Mouse (Mus musculus): ENCODE measurements around the gene Dctd. TPM values are rescaled to one million over a fixed set of nuclear protein-coding genes. Genes with fewer than 3 reads are reported as not detected.

Dctd gene
- polyA plus RNA-seq, 1 experiment from 2014 or later, result 16.0 TPM

DNA sequence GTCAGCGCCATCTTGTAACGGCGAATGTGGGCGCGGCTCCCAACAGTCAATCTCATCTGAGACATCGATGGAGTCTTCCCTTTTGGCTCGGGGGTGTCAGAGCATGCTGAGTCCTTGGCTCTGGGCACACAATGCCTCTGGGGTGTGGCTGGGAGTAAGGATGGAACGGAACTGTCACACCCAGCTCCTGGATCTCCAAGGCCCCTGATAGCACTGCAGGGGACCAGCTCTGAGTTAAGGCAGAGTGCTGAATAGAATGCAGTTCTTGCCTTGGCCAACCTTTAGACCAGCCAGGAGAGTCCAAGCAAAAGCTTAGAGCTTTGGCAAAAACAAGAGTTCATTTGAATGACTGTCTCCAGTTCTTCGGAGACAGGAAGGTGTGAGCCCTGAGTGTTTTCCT is 97.1 kb downstream of the Dctd start:
- Histone ChIP-seq H3K27me3 (ENCODE audit: control insufficient read depth, insufficient read depth, low read depth, low read length) (no peaks in the 10 kb centered on the region), H3K36me3 (ENCODE audit: control insufficient read depth, insufficient read depth, low read length) (no peaks in the 10 kb centered on the region), H3K4me3 (ENCODE audit: low read depth, low read length) (no peak overlapping the region), H3K27ac (ENCODE audit: low read length) (no peak overlapping the region), H3K4me1 (ENCODE audit: control insufficient read depth, insufficient read depth, low read length) (no peaks in the 10 kb centered on the region), H3K9ac (ENCODE audit: low read depth, low read length) (no peak overlapping the region), H3K4me2 (ENCODE audit: low read length) (no peak overlapping the region), H3K9me3 (replicated peaks; ENCODE audit: control insufficient read depth, low read length, poor library complexity, severe bottlenecking) (no peaks in the 10 kb centered on the region)
- no peak for ATAC-seq
- WGBS, result over 99% methylated on average over 9 of the region's 9 CpGs

DNA sequence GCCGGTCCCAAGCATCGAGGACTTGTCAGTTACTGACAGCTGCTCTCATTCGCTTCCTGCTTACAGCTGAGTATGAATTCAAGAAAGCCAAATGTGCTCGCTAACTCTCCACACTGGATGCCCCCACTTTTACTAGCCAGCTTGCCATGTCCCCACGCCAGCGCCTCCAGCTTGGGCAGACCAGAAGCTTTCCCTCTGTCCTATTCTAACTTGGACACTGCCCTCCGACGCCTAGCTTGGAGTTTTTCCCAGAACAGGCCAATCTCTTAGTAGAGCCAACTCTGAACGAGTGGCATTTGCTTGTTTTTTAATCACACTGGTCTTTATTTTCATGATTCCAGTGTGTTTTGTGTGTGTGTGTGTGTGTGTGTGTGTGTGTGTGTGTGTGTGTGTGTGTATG is 100.3 kb downstream of the Dctd start:
- no peak overlapping the region for H3K27ac ChIP-seq (ENCODE audit: low read length)
- WGBS, result 91% methylated on average over 9 of the region's 9 CpGs
- no peak overlapping the region for H3K9ac ChIP-seq (ENCODE audit: low read depth, low read length)
- no peak for ATAC-seq
- no peaks in the 10 kb centered on the region for H3K27me3 ChIP-seq (ENCODE audit: control insufficient read depth, insufficient read depth, low read depth, low read length)
- no peak overlapping the region for H3K4me3 ChIP-seq (ENCODE audit: low read depth, low read length)
- H3K36me3 ChIP-seq (ENCODE audit: control insufficient read depth, insufficient read depth, low read length), result no peaks in the 10 kb centered on the region
- no peak overlapping the region for H3K4me2 ChIP-seq (ENCODE audit: low read length)
- no peaks in the 10 kb centered on the region for H3K9me3 ChIP-seq (replicated peaks; ENCODE audit: control insufficient read depth, low read length, poor library complexity, severe bottlenecking)
- no peaks in the 10 kb centered on the region for H3K4me1 ChIP-seq (ENCODE audit: control insufficient read depth, insufficient read depth, low read length)

DNA sequence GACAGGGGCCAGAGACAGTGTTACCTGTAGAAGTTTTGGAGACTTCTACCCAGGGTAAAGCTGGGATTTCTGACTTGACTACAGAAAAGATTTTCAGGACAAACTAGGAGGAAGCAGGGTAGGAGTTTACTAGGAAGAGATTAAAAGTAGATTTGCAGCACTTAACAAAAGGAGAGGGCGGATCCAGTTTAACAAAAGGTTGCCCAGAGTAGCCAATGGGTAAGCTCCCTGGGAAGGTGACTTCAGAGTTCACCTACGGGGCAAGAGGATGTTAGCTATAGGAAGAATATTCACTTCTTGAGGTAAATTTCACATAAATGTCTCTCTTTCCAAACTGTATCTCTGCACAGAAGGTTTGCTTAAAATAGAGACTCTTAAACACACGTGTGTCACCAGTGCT is 103.7 kb downstream of the Dctd start:
- no peaks in the 10 kb centered on the region for H3K9me3 ChIP-seq (replicated peaks; ENCODE audit: control insufficient read depth, low read length, poor library complexity, severe bottlenecking)
- H3K36me3 ChIP-seq (ENCODE audit: control insufficient read depth, insufficient read depth, low read length), result no peaks in the 10 kb centered on the region
- no peaks in the 10 kb centered on the region for H3K27me3 ChIP-seq (ENCODE audit: control insufficient read depth, insufficient read depth, low read depth, low read length)
- no peak overlapping the region for H3K4me2 ChIP-seq (ENCODE audit: low read length)
- H3K9ac ChIP-seq (ENCODE audit: low read depth, low read length), result no peak overlapping the region
- ATAC-seq, result no peak
- no peaks in the 10 kb centered on the region for H3K4me1 ChIP-seq (ENCODE audit: control insufficient read depth, insufficient read depth, low read length)
- H3K4me3 ChIP-seq (ENCODE audit: low read depth, low read length), result no peak overlapping the region
- WGBS, result 47% methylated on average over 3 of the region's 3 CpGs
- H3K27ac ChIP-seq (ENCODE audit: low read length), result no peak overlapping the region

Other genes starting within 250 kb of the Dctd start
- 4.3 and 4.7 TPM in 2 replicates for gene Wwc2, start 108.2 kb upstream of the Dctd start, polyA plus RNA-seq (2015; fragmentation: Nextera tagmentation; extraction: Ambion mirVana)